Mouse (Mus musculus): Measurements from ENCODE around the gene 2310030G06Rik.

2310030G06Rik gene

GRCm38 (mm10) chr9:50700921-50701691 is 45.2 kb downstream of the 2310030G06Rik start:
- DNase-seq (ENCODE audit: low read depth), result peak; percentile 19

- peak; percentile 54 for DNase-seq (ENCODE audit: low read depth)
Measured at GRCm38 (mm10) chr9:50698418-50699409, 47.6 kb downstream of the 2310030G06Rik start.

GRCm38 (mm10) chr9:50697706-50698041 is 48.7 kb downstream of the 2310030G06Rik start:
- DNase-seq (ENCODE audit: low read depth), result peak; percentile 65

GRCm38 (mm10) chr9:50696851-50697705 is 49.3 kb downstream of the 2310030G06Rik start:
- DNase-seq (ENCODE audit: low read depth), result no peak

GRCm38 (mm10) chr9:50695153-50695552 is 51.2 kb downstream of the 2310030G06Rik start:
- no peak for DNase-seq (ENCODE audit: low read depth)

GRCm38 (mm10) chr9:50693631-50694030 is 52.7 kb downstream of the 2310030G06Rik start:
- DNase-seq (ENCODE audit: low read depth), result peak; percentile 68

GRCm38 (mm10) chr9:50692626-50693580 is 53.4 kb downstream of the 2310030G06Rik start:
- DNase-seq (ENCODE audit: low read depth), result no peak

Data from induced T-regulatory cell, adult 2 months (primary cell).